Mouse (Mus musculus) lung, postnatal 10 days (tissue): Measurements from ENCODE around the gene Tmtc2.

Experiments
- DNase-seq: peaks from one replicate; pipeline ENCODE4 v3.0.0; 2021

Gene Tmtc2

GRCm38 (mm10) chr10:105544004-105545003, 29.9 kb downstream of the Tmtc2 start:
- DNase-seq, result no peak

DNA sequence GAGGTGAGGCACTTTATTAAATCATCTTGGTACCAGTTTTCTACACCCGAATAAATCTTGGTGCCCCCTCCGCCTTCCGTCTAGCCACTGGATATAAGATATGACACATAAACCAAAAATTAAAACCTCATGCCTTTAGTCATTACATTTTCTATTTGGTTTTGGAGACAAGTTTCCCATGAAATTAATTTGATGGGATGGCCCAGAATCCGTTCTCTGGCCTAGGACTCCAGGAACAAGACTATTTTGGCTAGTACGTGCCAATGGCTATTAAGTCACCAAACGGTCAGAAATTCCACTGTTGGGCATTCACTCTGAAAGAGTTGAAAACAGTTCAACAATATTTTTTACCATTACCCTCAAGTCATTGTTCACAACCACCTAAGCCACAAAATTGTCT, 32.2 kb downstream of the Tmtc2 start:
- no peak for DNase-seq

GRCm38 (mm10) chr10:105539697-105540096, 34.6 kb downstream of the Tmtc2 start:
- DNase-seq, result no peak

DNA sequence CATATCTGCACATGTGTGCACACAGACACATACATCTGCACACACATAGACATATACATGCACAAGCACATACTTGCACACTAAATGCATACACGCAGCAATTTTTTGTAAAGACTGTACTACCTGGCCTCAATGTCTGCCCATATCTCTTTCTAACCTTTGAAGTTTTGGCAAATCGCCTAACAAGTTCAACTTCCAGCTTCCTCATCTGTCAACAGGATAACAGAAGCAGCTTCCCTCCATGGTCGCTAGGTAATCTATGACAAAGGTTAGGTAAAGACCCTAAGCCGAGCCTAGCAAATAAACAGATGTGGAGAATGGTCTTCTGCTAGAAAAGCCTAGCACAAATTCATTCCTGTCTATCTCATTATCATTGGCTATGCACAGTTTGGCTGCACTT, 37.3 kb downstream of the Tmtc2 start:
- no peak for DNase-seq

GRCm38 (mm10) chr10:105535848-105536247, 38.4 kb downstream of the Tmtc2 start:
- no peak for DNase-seq

- no peak for DNase-seq
Observed at GRCm38 (mm10) chr10:105532747-105533146, 41.5 kb downstream of the Tmtc2 start.

GRCm38 (mm10) chr10:105532019-105532525, 42.2 kb downstream of the Tmtc2 start:
- no peak for DNase-seq

GRCm38 (mm10) chr10:105531080-105531894, 43.0 kb downstream of the Tmtc2 start:
- no peak for DNase-seq

DNA sequence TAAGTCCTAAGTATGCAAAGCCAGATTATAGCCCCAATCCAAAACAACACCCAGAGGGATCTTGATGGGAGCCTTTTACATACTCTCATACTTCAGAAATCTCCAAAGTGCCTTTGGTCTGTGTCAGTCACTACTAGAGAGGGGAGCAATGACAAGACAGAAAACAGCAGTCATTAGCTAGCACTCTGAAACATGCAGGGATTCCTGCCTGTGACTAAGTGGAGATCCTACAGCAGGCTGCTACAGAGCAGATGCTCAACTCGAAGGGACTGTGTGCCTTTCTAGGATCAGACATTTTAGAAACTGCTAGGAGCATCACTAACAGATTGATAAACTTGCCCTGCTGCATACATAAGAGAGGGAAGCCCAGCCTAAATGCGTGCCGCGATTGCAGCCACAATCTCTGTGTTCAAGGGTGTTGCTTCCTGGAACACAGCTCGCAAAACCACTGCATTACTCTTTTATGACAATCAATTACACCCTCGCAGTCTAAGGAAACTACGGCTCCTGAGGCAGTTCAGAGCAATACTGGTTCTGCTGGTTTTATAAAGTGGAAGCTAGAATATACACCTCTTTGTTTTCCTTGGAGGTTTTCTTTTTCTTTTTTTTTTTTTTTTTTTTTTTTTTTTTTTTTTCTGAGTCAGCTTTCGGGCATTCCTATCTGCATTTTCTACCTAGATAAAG, 50.7 kb downstream of the Tmtc2 start:
- DNase-seq, result no peak

GRCm38 (mm10) chr10:105522431-105522830, 51.8 kb downstream of the Tmtc2 start:
- no peak for DNase-seq

GRCm38 (mm10) chr10:105519154-105519806, 55.0 kb downstream of the Tmtc2 start:
- DNase-seq, result no peak

DNA sequence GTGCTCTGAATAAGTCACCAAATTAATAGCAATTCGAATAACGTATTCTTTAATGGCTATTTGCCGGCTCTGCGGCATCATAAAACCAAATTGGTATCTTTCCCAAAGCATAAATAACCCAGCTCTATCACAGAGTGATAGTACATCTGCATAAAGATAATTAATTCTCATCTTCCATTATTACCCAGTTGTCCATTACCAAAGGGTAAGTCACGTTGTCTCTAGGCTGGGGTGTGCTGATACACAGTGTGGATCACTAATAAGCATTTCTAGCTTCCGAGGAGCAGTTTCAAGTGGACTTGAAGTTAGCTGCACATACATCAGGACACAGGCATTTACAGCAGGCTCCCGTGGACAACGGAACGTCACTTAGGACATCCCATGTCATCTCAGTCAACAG, 56.1 kb downstream of the Tmtc2 start:
- no peak for DNase-seq

DNA sequence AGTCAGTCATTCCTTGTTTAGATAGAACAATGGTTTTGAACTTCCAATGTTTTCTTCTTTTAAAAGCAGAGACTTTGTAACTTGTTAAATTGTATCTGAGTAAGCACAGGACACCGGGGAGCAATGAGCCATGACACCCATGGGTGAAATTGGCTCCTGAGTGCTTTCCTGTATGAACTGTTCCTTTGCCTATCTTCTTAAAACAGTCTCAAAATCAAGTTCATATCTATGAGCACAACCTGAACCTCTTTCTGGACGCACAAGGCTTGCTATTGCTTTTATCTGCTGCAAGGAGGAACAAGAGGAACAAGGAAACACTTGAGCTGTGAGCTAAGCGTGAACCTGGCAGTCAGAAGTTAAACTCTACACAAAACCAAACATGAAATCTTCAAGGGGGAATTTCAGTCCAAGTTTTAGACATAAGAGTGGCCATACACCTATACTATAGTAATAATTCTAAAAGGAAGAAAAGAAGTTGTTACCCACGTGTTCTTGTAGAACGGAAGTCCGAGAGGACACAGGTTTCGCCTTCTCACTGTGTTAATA, 60.4 kb downstream of the Tmtc2 start:
- no peak for DNase-seq

GRCm38 (mm10) chr10:105509896-105510272, 64.4 kb downstream of the Tmtc2 start:
- DNase-seq, result no peak

DNA sequence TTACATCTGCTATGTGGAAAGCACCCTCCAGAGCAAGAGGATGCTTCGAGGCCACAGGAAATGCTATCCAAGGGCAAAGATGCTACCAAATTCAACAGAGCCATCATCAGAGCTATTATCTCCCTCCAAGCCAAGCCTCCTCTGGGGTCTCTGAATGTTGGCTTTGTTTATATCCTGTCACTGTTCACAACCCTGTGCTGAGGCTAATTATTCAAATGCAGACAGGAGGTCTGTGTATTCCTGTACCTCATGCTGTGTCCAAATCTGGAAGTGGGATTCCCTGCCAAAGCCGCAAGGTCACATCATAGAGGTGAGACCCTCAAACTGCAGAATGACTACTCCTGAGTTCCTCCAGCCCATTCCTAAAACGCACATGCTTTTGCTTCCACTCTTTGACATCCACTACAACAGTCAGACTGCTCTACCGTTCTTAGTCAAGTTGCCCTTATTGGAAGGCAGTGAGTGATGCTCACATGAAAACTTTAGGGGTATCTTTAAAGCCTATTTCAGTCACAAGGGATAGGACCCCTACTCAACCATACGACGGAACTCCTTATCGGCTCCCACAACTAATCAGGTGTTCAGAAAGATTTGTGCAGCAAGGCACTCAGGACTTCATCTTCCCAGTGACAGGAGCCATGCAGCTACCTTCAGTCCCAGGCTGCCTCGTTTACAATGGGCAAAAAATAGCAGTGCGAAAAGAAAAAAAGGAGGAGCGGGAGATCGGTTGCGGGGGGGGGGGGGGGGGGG, 64.9 kb downstream of the Tmtc2 start:
- DNase-seq, result no peak

GRCm38 (mm10) chr10:105507982-105508786, 66.1 kb downstream of the Tmtc2 start:
- DNase-seq, result no peak

GRCm38 (mm10) chr10:105506046-105506445, 68.2 kb downstream of the Tmtc2 start:
- DNase-seq, result no peak

DNA sequence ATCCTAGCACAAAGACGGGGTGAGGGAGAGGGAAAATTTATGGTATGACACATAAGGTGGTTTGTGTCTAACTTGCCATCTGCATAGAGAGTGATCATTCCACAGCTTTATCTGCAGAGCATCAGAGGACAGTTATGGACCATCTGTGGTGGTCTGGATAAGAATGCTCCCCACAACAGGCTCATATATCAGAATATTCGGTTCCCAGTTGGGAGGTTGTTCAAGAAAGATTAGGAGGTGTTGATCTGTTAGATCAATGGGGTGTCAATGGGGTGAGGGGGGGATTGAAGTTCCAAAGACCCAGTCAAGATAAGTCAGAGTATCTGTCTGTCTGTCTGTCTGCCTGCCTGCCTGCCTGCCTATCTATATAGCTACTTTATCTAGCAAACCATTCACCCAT, 69.8 kb downstream of the Tmtc2 start:
- no peak for DNase-seq

- no peak for DNase-seq
Observed at GRCm38 (mm10) chr10:105501736-105502135, 72.5 kb downstream of the Tmtc2 start.

GRCm38 (mm10) chr10:105500482-105500881, 73.8 kb downstream of the Tmtc2 start:
- peak; percentile 49 for DNase-seq
